Mouse (Mus musculus) T-helper 1 cell (primary cell): ENCODE data around the gene Ddn.

Experiments used
- in situ Hi-C: fragments of 300-600 bp; cut with MboI, MseI; formaldehyde crosslinking; loops from one replicate; pipeline ENCODE4 v1.15.1; 2025; ENCODE audit warnings: high pct_unique_total_duplicates

Gene Ddn

DNA sequence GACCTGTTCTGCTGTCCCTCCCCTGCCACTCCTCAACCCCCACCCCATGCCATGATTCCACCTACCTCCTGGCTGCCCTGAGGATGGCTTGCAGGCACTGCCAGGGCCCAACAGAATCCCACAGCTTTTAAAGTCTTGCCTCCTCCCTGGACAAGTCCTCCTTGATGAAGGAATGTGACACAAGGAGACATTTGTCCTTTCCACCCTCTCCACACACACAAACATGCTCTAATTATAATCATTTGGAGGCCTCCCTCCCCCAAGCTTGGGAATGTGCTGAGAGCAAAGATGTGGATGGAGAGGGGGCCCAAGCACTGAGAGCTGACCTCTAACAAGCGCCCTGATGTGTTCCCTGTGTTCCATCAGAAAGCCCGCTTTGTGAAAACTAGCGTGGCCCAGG is at the start of gene Ddn:
TSS of gene Ddn (minus strand) at position 101 of the 400 bp plus-strand sequence.
- in situ Hi-C loops, result loop anchor here (5.0 kb wide), 1 partner anchor 972 kb away; no protein-coding TSS in a partner anchor

DNA sequence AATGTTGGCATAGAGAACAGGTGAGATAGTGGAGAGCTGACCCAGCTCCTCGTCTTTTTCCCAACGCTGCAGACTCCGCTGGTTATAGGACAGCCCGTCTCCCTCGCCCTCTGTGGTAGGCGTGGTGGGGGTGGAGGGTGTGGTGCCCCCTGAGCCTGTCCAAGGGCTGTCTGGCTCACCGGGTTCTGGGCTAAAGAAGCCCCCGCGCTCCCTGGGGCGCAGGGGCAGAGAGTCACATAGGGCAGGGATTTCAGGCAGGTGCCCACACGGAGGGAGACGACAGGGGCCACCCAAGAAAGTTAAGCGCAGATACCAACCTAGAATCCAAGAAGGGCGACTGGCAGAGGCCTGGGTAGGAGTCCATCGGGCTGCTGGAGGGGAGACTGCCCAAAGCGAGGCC is 44.9 kb upstream of the Ddn start:
- in situ Hi-C loops, result loop anchor here (5.0 kb wide), 1 partner anchor 102 kb away; no protein-coding TSS in a partner anchor

DNA sequence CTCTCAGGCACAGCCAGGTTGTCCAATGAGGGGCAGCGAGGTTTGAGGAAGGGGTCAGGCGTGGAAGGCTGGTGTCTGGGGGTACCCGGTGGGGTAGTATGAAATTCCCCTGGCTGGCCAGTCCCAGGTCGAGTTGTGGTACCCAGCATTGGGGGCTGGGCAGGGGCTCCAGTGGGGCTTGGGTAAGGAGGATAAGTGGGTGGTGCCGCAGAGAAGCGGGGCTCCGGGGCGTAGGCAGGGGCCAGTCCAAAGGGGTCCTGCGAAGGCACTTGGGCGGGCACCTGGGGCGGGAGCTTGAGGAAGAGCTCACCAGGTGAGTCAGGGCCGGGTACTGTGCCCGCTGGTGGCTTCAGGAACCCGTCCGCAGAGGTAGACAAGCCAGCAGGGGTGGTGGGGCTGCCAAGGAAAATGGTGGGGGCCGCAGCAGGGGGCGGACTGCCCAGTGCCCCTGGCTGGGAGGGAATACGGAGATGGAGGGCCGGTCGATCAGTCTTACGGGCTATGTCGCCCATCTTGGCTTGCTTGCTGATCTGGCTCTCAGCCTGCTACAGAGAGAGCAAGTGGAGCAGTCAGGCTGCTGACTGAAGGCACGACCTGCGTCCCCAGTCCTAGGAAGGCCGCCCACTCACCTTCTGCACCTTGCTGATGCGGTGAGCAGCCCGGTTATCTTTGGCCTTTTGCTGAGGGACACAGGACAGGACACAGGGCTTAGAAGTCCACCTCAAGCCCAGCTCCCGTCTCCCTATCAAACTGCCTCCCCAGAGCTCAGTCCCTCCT is 44.1 kb upstream of the Ddn start:
- in situ Hi-C loops, result loop anchor here (5.0 kb wide), 1 partner anchor 101 kb away; no protein-coding TSS in a partner anchor

DNA sequence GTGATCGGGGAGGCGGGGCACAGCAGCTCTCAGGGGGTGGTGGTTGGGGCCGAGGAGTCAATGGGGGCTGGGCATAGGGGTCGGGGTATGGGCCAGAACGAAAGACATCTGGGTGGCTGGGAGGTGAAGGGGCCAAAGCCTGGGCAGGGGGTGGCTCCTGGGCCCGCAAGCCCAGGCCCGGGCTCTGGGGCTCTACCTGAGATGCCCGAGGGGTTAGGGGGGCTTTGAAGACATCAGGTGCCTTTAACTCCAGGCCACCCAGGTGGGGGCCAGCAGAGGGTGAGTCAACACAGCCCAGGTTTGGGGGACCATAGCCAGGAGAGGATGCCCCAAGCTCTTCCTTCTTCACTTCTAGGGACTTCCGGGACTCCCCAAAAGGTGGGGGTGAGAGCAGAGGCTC is 43.4 kb upstream of the Ddn start:
- in situ Hi-C loops, result loop anchor here (5.0 kb wide), 1 partner anchor 100 kb away; no protein-coding TSS in a partner anchor

DNA sequence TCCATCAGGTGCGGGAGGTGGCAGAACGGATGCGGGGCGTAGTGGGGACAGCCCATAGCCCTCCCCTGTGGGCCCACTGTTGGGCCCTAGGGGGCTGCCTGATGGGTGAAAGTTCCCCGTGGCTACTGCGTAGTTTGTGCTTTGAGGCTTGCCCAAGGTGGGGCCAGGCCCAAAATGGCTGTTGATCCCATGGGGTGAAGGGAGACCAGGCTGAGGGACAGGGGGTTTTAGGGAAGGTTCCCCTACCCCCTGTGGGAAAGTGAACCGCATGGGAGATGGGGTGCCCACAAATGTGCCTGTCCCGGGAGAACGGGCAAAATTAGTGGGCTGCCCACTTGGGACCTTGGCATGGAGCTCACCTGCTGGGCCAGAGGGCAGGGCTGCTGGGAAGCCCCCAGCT is 42.8 kb upstream of the Ddn start:
- in situ Hi-C loops, result loop anchor here (5.0 kb wide), 1 partner anchor 100 kb away; no protein-coding TSS in a partner anchor

DNA sequence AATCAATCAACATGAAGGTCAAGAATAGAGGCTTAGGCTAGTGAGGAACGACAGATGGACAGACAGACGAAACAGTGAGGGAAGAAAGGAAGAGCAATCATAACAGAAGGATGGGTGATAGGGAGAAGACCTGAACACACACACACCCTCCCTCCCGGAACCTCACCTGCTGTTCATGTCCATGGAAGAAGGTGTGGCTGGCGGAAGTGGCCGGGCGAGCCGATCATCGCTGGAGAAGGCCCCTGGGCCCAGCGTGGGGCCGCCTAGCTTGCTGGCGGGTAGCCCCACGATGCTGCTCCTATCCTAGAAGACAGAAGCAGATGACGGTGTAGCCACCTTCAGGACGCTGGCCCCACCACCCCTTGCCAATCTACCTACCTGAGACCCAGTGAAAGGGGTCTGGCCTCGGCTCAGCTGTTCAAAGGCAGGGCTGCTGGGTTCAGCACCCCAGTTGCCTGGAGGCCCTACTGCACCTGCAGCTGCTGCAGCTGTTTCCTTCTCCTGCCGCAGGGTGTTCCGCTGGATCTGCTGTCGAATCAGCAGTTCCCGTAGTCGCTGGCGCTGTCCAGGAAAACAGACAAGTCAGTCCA is 42.0 kb upstream of the Ddn start:
- in situ Hi-C loops, result loop anchor here (5.0 kb wide), 1 partner anchor 99 kb away; no protein-coding TSS in a partner anchor

DNA sequence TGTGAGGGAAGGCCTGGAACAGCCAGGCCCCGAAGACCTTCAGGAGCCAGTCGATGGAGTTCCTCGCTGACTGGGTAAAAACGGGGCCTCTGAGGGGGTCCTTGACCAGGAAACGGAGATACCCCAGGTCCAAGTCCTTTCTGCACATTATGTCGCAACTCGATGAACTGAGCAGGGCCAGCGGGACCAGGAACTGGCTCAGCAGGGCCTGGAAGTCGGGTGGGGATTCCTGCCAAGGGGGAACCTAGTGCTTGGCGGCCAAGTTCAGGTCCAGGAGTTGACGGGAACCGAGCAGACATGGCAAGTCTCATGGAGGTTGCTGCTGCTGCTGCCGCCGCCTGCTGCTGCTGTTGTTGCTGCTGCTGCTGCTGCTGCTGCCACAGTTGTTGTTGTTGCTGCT is 41.4 kb upstream of the Ddn start:
- in situ Hi-C loops, result loop anchor here (5.0 kb wide), 1 partner anchor 98 kb away; no protein-coding TSS in a partner anchor

DNA sequence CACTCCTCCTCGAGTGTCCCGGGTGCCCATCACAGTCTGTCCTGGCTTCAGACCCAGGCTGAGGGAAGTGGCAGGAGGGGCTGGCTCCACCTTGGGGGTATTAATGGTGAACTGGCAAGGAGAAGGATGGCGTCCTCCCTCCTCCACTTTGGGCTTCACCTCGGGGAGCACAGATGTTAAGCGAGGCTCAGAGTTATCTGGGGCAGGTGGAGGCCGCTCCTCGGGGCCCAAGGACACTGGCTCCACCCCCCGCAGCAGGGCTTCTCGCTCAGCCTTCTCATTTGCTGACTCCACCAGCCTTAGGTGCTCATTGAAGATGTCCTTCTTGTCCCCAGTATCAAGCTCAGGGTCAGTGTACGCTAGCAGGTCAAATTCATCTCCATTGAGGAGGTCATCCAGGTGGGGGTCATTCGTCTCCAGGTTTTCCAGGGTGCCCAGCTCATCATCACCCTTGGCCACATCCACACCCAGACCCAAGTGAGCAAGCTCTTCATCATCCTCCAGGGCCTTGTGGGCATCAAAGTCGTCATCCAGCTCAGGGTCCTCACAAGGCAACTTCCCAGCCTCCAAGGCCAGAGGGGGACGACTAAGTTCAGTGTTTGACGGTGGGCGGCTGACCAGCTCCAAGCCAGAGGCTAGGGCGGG is 40.8 kb upstream of the Ddn start:
- in situ Hi-C loops, result loop anchor here (5.0 kb wide), 1 partner anchor 98 kb away; no protein-coding TSS in a partner anchor

DNA sequence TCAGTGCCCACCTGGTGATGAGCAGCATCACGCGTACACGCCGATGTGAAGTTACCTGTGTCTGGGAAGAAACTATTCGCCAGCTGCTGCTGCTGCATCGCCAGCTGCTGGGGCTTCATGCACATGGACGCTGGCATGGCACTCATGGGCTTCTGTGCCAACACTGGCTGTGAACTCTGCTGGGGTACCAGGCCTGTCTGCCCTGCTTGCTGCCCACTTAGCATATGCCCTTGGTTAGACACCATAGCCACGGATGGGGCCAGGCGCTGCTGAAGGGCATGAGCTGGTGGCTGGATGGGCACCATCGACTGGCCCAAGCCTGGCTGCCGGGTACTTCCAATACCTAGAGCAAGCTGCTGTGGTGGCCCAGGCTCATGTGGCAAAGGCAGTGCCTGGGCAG is 39.9 kb upstream of the Ddn start:
- in situ Hi-C loops, result no loop called here

DNA sequence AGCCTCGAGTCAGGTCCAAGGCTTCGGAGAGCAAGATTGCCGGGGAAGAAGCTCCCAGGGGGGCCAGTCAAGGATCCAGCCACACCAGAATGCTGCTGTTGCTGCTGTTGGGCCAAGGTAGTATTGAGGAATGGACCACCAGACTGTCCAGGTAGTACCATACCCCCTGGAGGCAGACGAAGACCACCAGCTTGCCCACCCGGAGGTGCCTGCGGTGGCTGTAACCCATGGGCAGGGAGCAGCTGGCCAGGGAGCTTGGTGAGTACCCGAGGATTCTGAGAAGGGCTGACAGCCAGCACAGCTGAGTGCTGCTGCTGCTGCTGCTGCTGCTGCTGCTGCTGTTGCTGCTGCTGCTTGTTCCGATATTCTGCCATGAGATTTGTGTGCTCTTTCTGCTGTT is 36.9 kb upstream of the Ddn start:
- in situ Hi-C loops, result no loop called here

DNA sequence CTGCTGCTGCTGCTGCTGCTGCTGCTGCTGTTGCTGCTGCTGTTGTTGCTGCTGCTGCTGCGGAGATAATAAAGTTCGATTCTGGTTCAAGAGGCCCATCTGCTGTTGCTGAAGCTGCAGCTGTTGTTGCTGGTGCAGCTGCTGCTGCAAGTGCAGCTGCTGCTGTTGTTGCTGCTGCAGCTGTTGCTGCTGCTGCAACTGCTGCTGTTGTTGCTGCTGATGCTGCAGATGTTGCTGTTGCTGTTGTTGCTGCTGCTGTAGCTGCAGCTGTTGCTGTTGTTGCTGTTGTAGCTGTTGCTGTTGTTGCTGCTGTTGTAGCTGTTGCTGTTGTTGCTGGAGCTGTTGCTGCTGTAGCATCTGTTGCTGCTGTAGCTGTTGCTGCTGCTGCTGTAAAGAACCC is 35.9 kb upstream of the Ddn start:
- in situ Hi-C loops, result no loop called here

DNA sequence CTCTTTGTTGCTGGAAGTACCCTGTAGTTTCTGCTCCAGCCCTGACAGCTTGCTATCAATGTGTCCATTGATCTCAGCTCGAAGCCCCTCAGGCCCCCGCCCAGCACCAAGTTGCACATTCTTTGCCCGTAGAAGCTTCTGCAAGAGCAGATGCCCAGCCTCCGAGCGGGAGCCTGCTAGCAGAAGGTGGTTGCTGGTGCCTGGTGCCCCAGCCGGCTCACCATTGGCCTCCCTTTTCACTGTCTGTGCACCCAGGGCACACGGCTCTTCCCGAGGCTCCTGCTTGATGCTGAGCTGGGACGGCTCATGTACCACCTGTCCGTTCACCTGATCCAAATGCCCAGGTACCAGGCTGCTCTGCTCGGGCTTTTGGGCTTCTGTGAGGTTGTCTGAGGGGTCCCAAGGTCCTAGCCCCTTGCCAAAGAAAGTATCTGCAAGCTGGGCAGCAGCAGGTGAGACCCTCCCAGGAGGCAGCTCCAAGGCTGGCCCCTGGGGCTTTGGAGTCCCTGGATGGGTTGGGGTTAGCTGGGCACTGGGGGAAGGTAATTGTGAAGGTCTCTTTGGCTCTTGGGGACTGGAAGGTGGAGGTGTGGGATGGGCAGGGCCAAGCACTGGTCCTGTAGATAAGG is 34.4 kb upstream of the Ddn start:
- in situ Hi-C loops, result no loop called here

DNA sequence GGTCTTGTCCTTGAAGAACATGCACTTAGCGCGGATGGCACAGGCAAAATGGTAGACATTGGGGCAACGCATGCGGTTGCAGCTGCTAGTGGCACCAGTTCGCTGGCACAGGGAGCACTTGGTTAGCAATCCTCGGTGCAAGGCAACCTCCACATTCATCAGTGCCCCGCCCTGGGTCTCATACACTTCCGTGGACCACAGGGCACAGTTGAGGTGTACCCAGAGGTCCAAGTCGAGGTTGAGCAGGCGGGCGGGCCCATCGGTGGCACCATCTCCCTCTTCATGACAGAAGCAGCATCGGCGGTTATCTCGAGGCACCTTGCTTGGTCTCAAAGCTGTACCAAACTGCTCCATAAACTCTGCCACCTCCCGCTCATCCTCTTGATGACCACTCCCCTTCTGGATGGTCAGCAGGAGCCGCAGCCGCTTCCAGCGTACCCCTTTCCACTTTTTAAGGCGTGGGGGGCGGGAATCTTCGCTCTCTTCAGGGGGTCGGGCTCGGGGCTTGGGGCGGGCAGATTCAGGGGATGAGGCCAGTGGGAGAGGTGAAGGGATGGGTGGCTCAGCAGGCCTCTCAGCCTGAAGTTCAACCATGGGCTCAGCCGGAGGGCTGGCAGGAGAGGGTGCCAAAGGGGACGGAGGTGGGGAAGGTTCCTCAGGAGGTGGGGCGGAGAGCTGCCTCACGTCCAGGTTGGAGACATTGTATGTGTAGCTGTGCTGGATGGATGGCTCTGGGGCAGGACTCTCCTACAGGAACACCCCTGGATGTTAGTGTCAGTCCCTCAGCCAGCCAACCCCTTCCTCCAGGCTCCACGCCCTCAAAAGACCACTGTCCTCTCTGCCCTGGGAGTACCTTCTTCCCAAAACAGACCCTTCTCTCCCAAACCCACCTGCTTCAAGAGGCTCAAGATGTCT is 30.6 kb upstream of the Ddn start:
- in situ Hi-C loops, result no loop called here

DNA sequence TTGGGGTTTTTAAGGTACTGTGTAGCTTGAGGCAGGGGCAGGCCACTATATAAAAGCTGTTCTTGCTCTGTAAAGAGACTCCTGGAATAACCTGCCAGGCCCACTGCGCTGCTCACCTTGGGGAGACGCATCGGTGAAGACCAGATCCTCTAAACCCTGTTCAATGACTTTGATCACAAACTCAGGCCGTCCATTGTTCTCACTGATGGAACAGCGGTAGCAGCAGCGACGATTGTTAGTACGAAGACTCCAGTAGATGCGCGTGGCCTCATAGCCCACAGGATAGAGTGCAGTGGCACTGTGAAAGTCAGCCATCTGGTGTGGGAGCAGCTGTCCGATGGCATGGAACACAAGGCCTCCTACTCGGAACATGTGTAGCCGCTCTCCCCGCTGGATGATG is 29.9 kb upstream of the Ddn start:
- in situ Hi-C loops, result no loop called here

DNA sequence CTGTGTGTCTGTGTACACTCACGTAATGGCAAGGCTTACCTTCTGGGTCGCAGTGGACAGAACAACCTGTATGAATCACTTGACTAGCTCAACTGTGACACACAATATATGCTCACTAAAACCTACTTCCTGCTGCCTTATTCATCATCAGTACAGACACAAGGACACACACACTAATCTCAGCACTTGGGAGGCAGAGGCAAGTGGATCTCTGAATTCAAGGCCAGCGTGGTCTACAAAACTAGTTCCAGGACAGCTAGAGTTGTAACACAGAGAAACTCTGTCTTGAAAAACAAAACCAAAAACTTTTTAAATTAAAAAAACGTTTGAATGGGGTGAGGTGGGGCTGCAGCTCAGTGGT is 28.4 kb upstream of the Ddn start:
- in situ Hi-C loops, result no loop called here

DNA sequence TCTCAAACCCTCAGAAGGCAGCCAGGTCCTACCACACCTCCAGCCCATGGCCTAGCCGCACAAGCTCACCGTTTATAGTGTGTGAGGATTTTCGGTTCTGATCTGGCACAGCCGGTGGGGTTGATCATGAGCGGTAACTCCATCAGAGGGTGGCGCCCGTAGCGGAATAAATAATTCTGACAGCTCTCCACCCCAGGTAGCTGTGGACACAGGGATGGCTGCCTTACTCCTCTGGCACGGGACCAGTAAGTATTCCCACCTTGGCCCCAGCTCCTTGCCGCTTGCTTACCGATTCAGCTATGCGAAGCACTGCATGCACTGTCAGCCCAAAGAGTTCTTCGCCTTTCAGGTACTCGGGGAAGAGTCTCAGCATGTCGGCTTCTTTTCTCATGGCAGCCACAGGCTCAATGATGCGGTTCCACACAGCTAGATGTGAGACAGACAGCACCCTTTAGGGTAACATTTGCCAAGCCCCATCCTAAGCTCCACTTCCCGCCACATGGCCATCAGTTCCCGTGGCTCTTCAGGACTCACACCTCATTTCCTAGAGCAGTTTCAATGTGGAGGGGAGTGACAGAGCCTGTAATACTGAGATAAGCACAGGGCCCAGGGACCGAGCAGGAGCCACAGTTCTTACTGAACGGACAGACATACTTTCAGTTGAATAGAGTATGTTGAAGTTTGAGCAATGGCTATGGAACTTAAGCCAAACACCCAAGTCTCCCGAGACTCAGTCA is 27.9 kb upstream of the Ddn start:
- in situ Hi-C loops, result no loop called here

DNA sequence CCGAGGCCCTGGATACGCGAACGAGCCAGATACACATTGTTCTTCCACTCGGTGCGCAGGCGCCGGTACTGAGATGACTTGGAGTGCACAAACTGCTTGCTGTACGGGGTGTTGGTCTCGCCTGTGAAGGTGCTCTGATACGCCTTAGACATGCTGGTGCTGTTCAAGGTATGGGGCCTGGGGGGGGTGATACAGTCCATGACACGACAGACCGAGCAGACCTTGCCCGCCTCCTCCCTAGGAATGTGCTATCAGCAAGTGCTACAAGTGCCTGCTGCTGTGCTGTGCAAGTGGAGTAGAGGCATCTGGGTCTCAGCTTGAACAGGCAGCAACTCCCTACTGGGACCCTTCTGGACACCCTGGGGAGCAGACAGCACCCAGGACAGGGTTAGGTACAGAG is 26.0 kb upstream of the Ddn start:
- in situ Hi-C loops, result no loop called here

DNA sequence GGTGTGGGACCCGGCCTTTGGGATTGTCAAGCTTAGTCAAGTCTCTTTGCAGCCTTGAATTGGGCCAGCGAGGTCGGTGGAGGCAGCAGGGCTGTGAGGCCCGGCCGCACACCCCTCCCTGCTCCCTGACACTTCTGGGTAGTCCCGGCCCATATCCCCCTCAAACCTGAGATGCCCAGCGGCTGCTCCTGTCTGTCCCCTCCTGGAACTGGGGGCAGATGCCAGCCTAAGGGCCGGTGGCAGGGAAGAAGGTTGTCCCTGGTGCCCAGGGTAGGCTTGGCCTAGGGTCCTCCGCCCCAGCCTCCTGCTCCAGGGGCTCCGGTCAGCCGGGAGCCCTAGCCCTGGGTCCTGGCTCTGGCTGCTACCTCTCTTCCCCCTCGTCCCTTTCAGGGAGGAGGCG is 24.8 kb upstream of the Ddn start:
- in situ Hi-C loops, result loop anchor here (5.0 kb wide), 1 partner anchor 83 kb away; the partner anchor contains the start of gene Lmbr1l

DNA sequence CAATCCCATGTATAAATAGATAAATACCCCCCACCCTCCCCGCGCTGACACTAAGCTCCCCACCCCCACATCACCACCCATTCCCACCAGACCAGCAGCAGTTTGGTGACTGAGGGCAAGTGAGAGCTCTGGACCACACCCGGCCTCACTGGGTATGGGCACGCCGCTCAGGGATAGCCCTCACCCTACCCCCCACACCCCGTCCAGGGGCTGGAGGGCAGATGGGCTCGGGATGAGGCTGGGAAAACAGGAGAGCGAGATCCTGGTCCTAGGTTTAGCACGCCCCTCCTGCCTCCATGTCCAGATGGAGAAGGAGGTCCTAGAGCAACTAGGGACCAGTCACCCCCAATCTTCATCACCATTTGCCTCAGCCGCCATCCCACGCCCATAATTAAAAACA is 24.0 kb upstream of the Ddn start:
- in situ Hi-C loops, result loop anchor here (5.0 kb wide), 1 partner anchor 84 kb away; the partner anchor contains the start of gene Lmbr1l
